Mouse (Mus musculus): ENCODE results near the gene Cdhr4.
"Not testable (repeated sequence)": the region's sequence is repeated elsewhere in the genome, so short reads cannot be mapped to it uniquely, and the experiment has no call there.

DNA sequence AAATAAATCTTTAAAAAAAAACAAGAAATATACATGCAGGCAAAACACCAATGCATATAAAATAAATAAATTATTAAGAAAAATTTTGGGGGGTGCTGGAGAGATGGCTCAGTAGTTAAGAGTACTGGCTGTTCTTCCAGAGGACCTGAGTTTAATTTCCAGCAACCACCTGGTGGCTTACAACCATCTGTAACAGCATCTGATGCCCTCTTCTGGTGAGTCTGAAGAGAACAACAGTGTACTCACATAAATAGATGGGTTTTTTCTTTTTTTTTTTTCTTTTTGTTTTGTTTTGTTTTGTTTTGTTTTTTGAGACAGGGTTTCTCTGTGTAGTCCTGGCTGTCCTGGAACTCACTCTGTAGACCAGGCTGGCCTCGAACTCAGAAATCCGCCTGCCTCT, 21.3 kb downstream of the Cdhr4 start:
- not testable (repeated sequence) for TF ChIP-seq POLR2A (IDR thresholded peaks at IDR 0.05; ENCODE audit: borderline replicate concordance, extremely low read depth, insufficient read depth, insufficient read length, poor library complexity, severe bottlenecking); CTCF (IDR thresholded peaks at IDR 0.05; ENCODE audit: borderline replicate concordance, extremely low read depth, insufficient read depth, insufficient read length)

All from brain, embryonic 14.5 days (tissue).